Mouse (Mus musculus) kidney, embryonic 14.5 days (tissue): Measurements from ENCODE around the gene C2cd4d. TPM values are rescaled to one million over a fixed set of nuclear protein-coding genes. Genes with fewer than 3 reads are reported as not detected.

Source experiments
- ATAC-seq: fragments of 200-750 bp; cut with Nextera tagmentation; 2 replicates; pipeline ENCODE4 v1.8.0; 2017; ENCODE audit warnings: moderate number of reproducible peaks, mild to moderate bottlenecking, moderate TSS enrichment, moderate library complexity; ENCODE audit not compliant: low FRiP score, low TSS enrichment
- H3K27ac ChIP-seq: fragments of 300-500 bp; sonication (generic); 2 replicates; pipeline ENCODE4 v1.5.1; 2014; ENCODE audit warnings: low read depth, mild to moderate bottlenecking, low read length, moderate library complexity, mixed read lengths
- H3K27me3 ChIP-seq: fragments of 300-500 bp; sonication (generic); 2 replicates; pipeline ENCODE4 v1.6.1; 2014; ENCODE audit warnings: mild to moderate bottlenecking, low read length; ENCODE audit not compliant: control insufficient read depth, insufficient read depth
- H3K36me3 ChIP-seq: fragments of 300-500 bp; sonication (generic); 2 replicates; pipeline ENCODE4 v1.6.1; 2014; ENCODE audit warnings: low read length, mixed read lengths; ENCODE audit not compliant: control insufficient read depth, insufficient read depth
- H3K4me1 ChIP-seq: fragments of 300-500 bp; sonication (generic); 2 replicates; pipeline ENCODE4 v1.6.1; 2014; ENCODE audit warnings: low read length, mixed read lengths; ENCODE audit not compliant: control insufficient read depth, insufficient read depth
- H3K4me2 ChIP-seq: fragments of 300-500 bp; sonication (generic); replicated peaks from 2 replicates; pipeline ENCODE4 v1.6.1; 2014; ENCODE audit warnings: low read depth, mild to moderate bottlenecking, low read length
- H3K4me3 ChIP-seq: fragments of 300-500 bp; sonication (generic); 2 replicates; pipeline ENCODE4 v1.5.1; 2014; ENCODE audit warnings: mild to moderate bottlenecking, low read length
- H3K9ac ChIP-seq: fragments of 300-500 bp; sonication (generic); 2 replicates; pipeline ENCODE4 v1.6.1; 2014; ENCODE audit warnings: low read depth, mild to moderate bottlenecking, low read length, moderate library complexity
- H3K9me3 ChIP-seq: fragments of 300-500 bp; sonication (generic); 2 replicates; pipeline ENCODE4 v1.6.1; 2016; ENCODE audit warnings: low read length; ENCODE audit not compliant: control insufficient read depth
- WGBS: fragments of 180-500 bp; shearing (Covaris S2); extraction: QIAGEN DNeasy Blood & Tissue Kit; methylation state at CpG from one replicate; pipeline ENCODE4 v1.1.7; 2014; 5-methylcytosine and 5-hydroxymethylcytosine counted together
- polyA plus RNA-seq: library from polyadenylated mRNA; unstranded; fragments of >200 nt; fragmentation: Nextera tagmentation; extraction: Ambion mirVana; gene quantifications from 2 replicates; pipeline ENCODE4 v1.2.1, GENCODE M21; 2014

The C2cd4d gene
- polyA plus RNA-seq, 1 experiment from 2014 or later: 1.5 TPM

- no peaks in the 10 kb centered on the region for H3K9me3 ChIP-seq
- no peak for ATAC-seq
- no peaks in the 10 kb centered on the region for H3K27me3 ChIP-seq
- H3K9ac ChIP-seq: no peak overlapping the region
- no peak overlapping the region for H3K27ac ChIP-seq
- no peak overlapping the region for H3K4me2 ChIP-seq
- no peaks in the 10 kb centered on the region for H3K4me1 ChIP-seq
- no peak overlapping the region for H3K4me3 ChIP-seq
- no peaks in the 10 kb centered on the region for H3K36me3 ChIP-seq
- 70% methylated on average over 5 of the region's 5 CpGs for WGBS
Observed at GRCm38 (mm10) chr3:94382308-94382707, 20.1 kb downstream of the C2cd4d start.

GRCm38 (mm10) chr3:94383476-94383875, 21.2 kb downstream of the C2cd4d start:
- H3K36me3 ChIP-seq: no peaks in the 10 kb centered on the region
- WGBS: 73% methylated on average over 3 of the region's 3 CpGs

GRCm38 (mm10) chr3:94386671-94387070, 24.4 kb downstream of the C2cd4d start:
- no peak for ATAC-seq
- no peak overlapping the region for H3K9ac ChIP-seq
- H3K4me3 ChIP-seq: no peak overlapping the region
- no peaks in the 10 kb centered on the region; the same call in 1 of the 2 replicates for H3K27me3 ChIP-seq
- H3K4me1 ChIP-seq: no peaks in the 10 kb centered on the region
- 58% methylated on average over 4 of the region's 4 CpGs for WGBS
- H3K27ac ChIP-seq: no peak overlapping the region
- no peak overlapping the region for H3K4me2 ChIP-seq
- no peaks in the 10 kb centered on the region for H3K9me3 ChIP-seq
- no peaks in the 10 kb centered on the region for H3K36me3 ChIP-seq

More at GRCm38 (mm10) chr3:94383476-94383875, 21.2 kb downstream of the C2cd4d start:
- no peak overlapping the region for H3K4me2 ChIP-seq
- H3K27me3 ChIP-seq: no peaks in the 10 kb centered on the region
- no peak overlapping the region for H3K9ac ChIP-seq
- H3K4me1 ChIP-seq: no peaks in the 10 kb centered on the region
- H3K9me3 ChIP-seq: no peaks in the 10 kb centered on the region
- no peak for ATAC-seq
- no peak overlapping the region for H3K4me3 ChIP-seq
- no peak overlapping the region for H3K27ac ChIP-seq

GRCm38 (mm10) chr3:94387391-94387790, 25.2 kb downstream of the C2cd4d start:
- ATAC-seq: no peak
- Histone ChIP-seq H3K27ac (no peak overlapping the region), H3K4me1 (no peaks in the 10 kb centered on the region), H3K4me2 (no peak overlapping the region), H3K36me3 (no peaks in the 10 kb centered on the region), H3K9me3 (no peaks in the 10 kb centered on the region), H3K4me3 (no peak overlapping the region), H3K9ac (no peak overlapping the region), H3K27me3 (no peaks in the 10 kb centered on the region; the same call in 1 of the 2 replicates)
- 94% methylated on average over 10 of the region's 10 CpGs for WGBS

GRCm38 (mm10) chr3:94388047-94388446, 25.8 kb downstream of the C2cd4d start:
- no peaks in the 10 kb centered on the region for H3K9me3 ChIP-seq
- no peak overlapping the region for H3K4me2 ChIP-seq
- no peak overlapping the region for H3K9ac ChIP-seq
- no peaks in the 10 kb centered on the region for H3K4me1 ChIP-seq
- 73% methylated on average over 4 of the region's 5 CpGs for WGBS
- H3K4me3 ChIP-seq: no peak overlapping the region
- no peaks in the 10 kb centered on the region; the same call in 1 of the 2 replicates for H3K27me3 ChIP-seq
- ATAC-seq: no peak
- H3K36me3 ChIP-seq: no peaks in the 10 kb centered on the region
- H3K27ac ChIP-seq: no peak overlapping the region

- 96% methylated on average over 16 of the region's 16 CpGs for WGBS
- Histone ChIP-seq H3K4me2 (no peak overlapping the region), H3K36me3 (no peaks in the 10 kb centered on the region), H3K9ac (no peak overlapping the region), H3K4me1 (no peaks in the 10 kb centered on the region), H3K27ac (no peak overlapping the region), H3K9me3 (no peaks in the 10 kb centered on the region), H3K27me3 (no peaks in the 10 kb centered on the region; the same call in 1 of the 2 replicates), H3K4me3 (no peak overlapping the region)
- ATAC-seq: no peak
Observed at GRCm38 (mm10) chr3:94389420-94389819, 27.2 kb downstream of the C2cd4d start.

- no peak overlapping the region for H3K9ac ChIP-seq
- H3K36me3 ChIP-seq: no peaks in the 10 kb centered on the region
- ATAC-seq: no peak
- H3K9me3 ChIP-seq: no peaks in the 10 kb centered on the region
- H3K4me1 ChIP-seq: no peaks in the 10 kb centered on the region
- H3K4me3 ChIP-seq: no peak overlapping the region
- 82% methylated on average over 5 of the region's 5 CpGs for WGBS
- no peak overlapping the region for H3K27ac ChIP-seq
- H3K4me2 ChIP-seq: no peak overlapping the region
- H3K27me3 ChIP-seq: no peaks in the 10 kb centered on the region; the same call in 1 of the 2 replicates
Observed at GRCm38 (mm10) chr3:94391001-94391400, 28.8 kb downstream of the C2cd4d start.

- Histone ChIP-seq H3K4me1 (no peaks in the 10 kb centered on the region), H3K36me3 (no peaks in the 10 kb centered on the region), H3K9me3 (no peaks in the 10 kb centered on the region), H3K27ac (no peak overlapping the region), H3K4me3 (no peak overlapping the region), H3K27me3 (no peaks in the 10 kb centered on the region; the same call in 1 of the 2 replicates), H3K9ac (no peak overlapping the region), H3K4me2 (no peak overlapping the region)
- no peak for ATAC-seq
- 82% methylated on average over 2 of the region's 2 CpGs for WGBS
Observed at GRCm38 (mm10) chr3:94392128-94392527, 29.9 kb downstream of the C2cd4d start.

- whole genome bisulfite sequencing: 78% methylated on average over 4 of the region's 4 CpGs
- Histone ChIP-seq H3K9ac (no peak overlapping the region), H3K4me3 (no peak overlapping the region), H3K4me1 (no peaks in the 10 kb centered on the region), H3K4me2 (no peak overlapping the region), H3K36me3 (no peaks in the 10 kb centered on the region), H3K27me3 (no peaks in the 10 kb centered on the region; the same call in 1 of the 2 replicates), H3K9me3 (no peaks in the 10 kb centered on the region), H3K27ac (no peak overlapping the region)
- ATAC-seq: no peak
Observed at GRCm38 (mm10) chr3:94393049-94393448, 30.8 kb downstream of the C2cd4d start.
